10 mouse cellular contexts compared by ENCODE assay signal in the genomic region with DNA sequence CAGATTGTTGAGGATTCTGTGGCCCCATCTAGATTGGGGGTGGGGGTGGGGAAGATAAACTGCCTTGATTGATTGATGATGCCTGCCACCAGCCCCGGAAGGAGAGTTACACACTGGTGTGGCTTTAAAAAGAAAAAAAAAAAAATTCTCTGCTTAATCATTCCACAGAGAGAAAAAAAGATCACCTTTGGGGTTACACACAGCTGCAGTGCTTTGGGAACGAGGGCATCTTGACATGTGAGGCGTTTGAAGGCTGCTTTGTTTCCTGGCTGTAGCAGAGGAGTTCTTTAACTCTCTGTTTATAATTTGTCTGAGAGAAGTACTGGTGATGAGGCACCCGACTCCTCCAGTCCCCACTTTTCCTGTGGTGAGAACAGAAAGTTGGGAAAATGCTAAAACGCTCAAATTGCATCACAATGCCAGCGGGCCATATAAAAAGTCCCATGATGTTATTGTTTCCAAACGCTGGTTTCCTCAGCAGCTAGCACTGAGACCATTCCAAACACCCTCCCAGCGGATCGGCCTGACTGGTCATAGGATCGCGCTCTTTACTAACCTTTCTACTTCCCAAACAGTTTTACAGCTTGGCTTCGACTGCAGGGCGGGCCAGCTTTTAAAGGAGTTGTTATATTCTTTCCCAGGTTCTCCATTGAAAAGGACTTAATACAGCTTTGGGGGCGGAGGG.
DNase-seq lines count a peak whose midpoint lies in the region; ATAC-seq lines count a peak whose summit lies in the region.
"Had no signal": no experiment of that assay in that cellular context is flagged by ENCODE, and none has a peak within 500 bp of the region (broad histone marks: within the 10 kb centered on the region; RNA-seq: fewer than 3 reads in every experiment).

No protein-coding gene starts in this region.

- DNase-seq in heart, adult 11 months = peak; percentile 92
- DNase-seq in heart, postnatal 36 days = no peak
- peak; percentile 38 for DNase-seq in ES-CJ7 (ENCODE audit: low read depth, low spot score)
- DNase-seq in gastrocnemius, postnatal 25 days = peak; percentile 36
- no peak for DNase-seq in left cerebral cortex, postnatal 4 days
- DNase-seq in urinary bladder, adult 18-20 months (ENCODE audit: low spot score in 2 of 2) = no peak
- DNase-seq: adrenal gland, adult 2 months had no signal

- H3K27ac ChIP-seq in limb, embryonic 15.5 days = peak overlapping the region; percentile 77
- H3K27ac ChIP-seq: embryonic facial prominence, embryonic 12.5 days had no signal

- H3K4me3 ChIP-seq in limb, embryonic 15.5 days = peak overlapping the region; percentile 10; the same call in 1 of the 2 replicates
- H3K4me3 ChIP-seq: embryonic facial prominence, embryonic 12.5 days had no signal

- H3K9ac ChIP-seq in limb, embryonic 15.5 days = no peak overlapping the region
- H3K9ac ChIP-seq: embryonic facial prominence, embryonic 12.5 days had no signal

- WGBS in limb, embryonic 15.5 days = 15% methylated on average over 14 of the region's 14 CpGs

- no peaks in the 10 kb centered on the region for H3K9me3 ChIP-seq in limb, embryonic 15.5 days
- H3K9me3 ChIP-seq: embryonic facial prominence, embryonic 12.5 days had no signal

- peaks cover 15% of the 10 kb centered on the region for H3K4me1 ChIP-seq in limb, embryonic 15.5 days
- H3K4me1 ChIP-seq: embryonic facial prominence, embryonic 12.5 days had no signal

- intact Hi-C loops in heart, postnatal 36 days (cut with DNase I) = no loop called here
- intact Hi-C loops in left cerebral cortex, postnatal 4 days (cut with DNase I) = no loop called here

- H3K36me3 ChIP-seq in limb, embryonic 15.5 days = no peaks in the 10 kb centered on the region
- H3K36me3 ChIP-seq: embryonic facial prominence, embryonic 12.5 days had no signal

- no peaks in the 10 kb centered on the region for H3K27me3 ChIP-seq in limb, embryonic 15.5 days
- H3K27me3 ChIP-seq: embryonic facial prominence, embryonic 12.5 days had no signal

- peak overlapping the region; percentile 37 for H3K4me2 ChIP-seq in limb, embryonic 15.5 days
- H3K4me2 ChIP-seq: embryonic facial prominence, embryonic 12.5 days had no signal

- peak; percentile 68; the same call in 1 of the 2 replicates for ATAC-seq in limb, embryonic 15.5 days (ENCODE audit: insufficient number of reproducible peaks, low FRiP score, low TSS enrichment, low read depth)
- ATAC-seq in megakaryocyte progenitor cell, adult 5-6 weeks (replicated peaks; ENCODE audit: poor library complexity) = no peak

Comparison
In these comparisons a context has a peak if more than half of its experiments do, and no peak if none do; other contexts are left out.
1. DNase-seq: peak in heart, adult 11 months (single experiment), ES-CJ7 (single experiment) and gastrocnemius, postnatal 25 days (single experiment); none in heart, postnatal 36 days (0 of 2), left cerebral cortex, postnatal 4 days (single experiment) and urinary bladder, adult 18-20 months (0 of 2).